Mouse (Mus musculus) midbrain, embryonic 13.5 days (tissue): ENCODE data around the gene Tent4b. TPM values are rescaled to one million over a fixed set of nuclear protein-coding genes. Genes with fewer than 3 reads are reported as not detected.

Source experiments
- ATAC-seq: fragments of 200-750 bp; cut with Nextera tagmentation; 2 replicates; pipeline ENCODE4 v1.8.0; 2017; ENCODE audit warnings: mild to moderate bottlenecking, moderate TSS enrichment, moderate library complexity
- H3K27ac ChIP-seq: fragments of 300-500 bp; sonication (generic); 2 replicates; pipeline ENCODE4 v1.5.1; 2015; ENCODE audit warnings: inconsistent platforms, mild to moderate bottlenecking, moderate library complexity
- H3K27me3 ChIP-seq: fragments of 300-500 bp; sonication (generic); 2 replicates; pipeline ENCODE4 v1.6.1; 2015; ENCODE audit warnings: mild to moderate bottlenecking, inconsistent platforms
- H3K36me3 ChIP-seq: fragments of 300-500 bp; sonication (generic); 2 replicates; pipeline ENCODE4 v1.6.1; 2015; ENCODE audit warnings: mild to moderate bottlenecking, inconsistent platforms
- H3K4me1 ChIP-seq: fragments of 300-500 bp; sonication (generic); replicated peaks from 2 replicates; pipeline ENCODE4 v1.6.1; 2015; ENCODE audit warnings: inconsistent platforms
- H3K4me2 ChIP-seq: fragments of 300-500 bp; sonication (generic); replicated peaks from 2 replicates; pipeline ENCODE4 v1.6.1; 2015; ENCODE audit warnings: moderate library complexity, mild to moderate bottlenecking, inconsistent platforms
- H3K4me3 ChIP-seq: fragments of 300-500 bp; sonication (generic); replicated peaks from 2 replicates; pipeline ENCODE4 v1.5.1; 2015; ENCODE audit warnings: mild to moderate bottlenecking, inconsistent platforms
- H3K9ac ChIP-seq: fragments of 300-500 bp; sonication (generic); replicated peaks from 2 replicates; pipeline ENCODE4 v1.6.1; 2015; ENCODE audit warnings: mild to moderate bottlenecking, inconsistent platforms
- H3K9me3 ChIP-seq: fragments of 300-500 bp; sonication (generic); 2 replicates; pipeline ENCODE4 v1.6.1; 2016; ENCODE audit warnings: mild to moderate bottlenecking, inconsistent platforms
- WGBS: fragments of 180-500 bp; shearing (Covaris S2); methylation state at CpG from one replicate; pipeline ENCODE4 v1.1.7; 2015; 5-methylcytosine and 5-hydroxymethylcytosine counted together
- polyA plus RNA-seq: library from polyadenylated mRNA; unstranded; fragments of >200 nt; fragmentation: Nextera tagmentation; extraction: Ambion mirVana; gene quantifications from 2 replicates; pipeline ENCODE4 v1.2.1, GENCODE M21; 2015

The Tent4b gene
- polyA plus RNA-seq, 1 experiment from 2014 or later, result 9.7 TPM

GRCm38 (mm10) chr8:88298733-88299103 is 99.7 kb downstream of the Tent4b start:
- ATAC-seq, result no peak
- H3K4me1 ChIP-seq, result peaks cover 15% of the 10 kb centered on the region
- H3K9ac ChIP-seq, result no peak overlapping the region
- no peak overlapping the region for H3K4me3 ChIP-seq
- H3K9me3 ChIP-seq, result no peaks in the 10 kb centered on the region
- no peaks in the 10 kb centered on the region for H3K27me3 ChIP-seq
- no peak overlapping the region for H3K4me2 ChIP-seq
- H3K36me3 ChIP-seq, result no peaks in the 10 kb centered on the region
- no peak overlapping the region for H3K27ac ChIP-seq
- 85% methylated on average over 10 of the region's 10 CpGs for WGBS

GRCm38 (mm10) chr8:88299907-88300603 is 101.0 kb downstream of the Tent4b start:
- H3K27ac ChIP-seq, result no peak overlapping the region
- no peak overlapping the region for H3K4me2 ChIP-seq
- H3K27me3 ChIP-seq, result no peaks in the 10 kb centered on the region
- no peak overlapping the region for H3K4me3 ChIP-seq
- WGBS, result 80% methylated on average over 10 of the region's 10 CpGs
- peaks cover 15% of the 10 kb centered on the region for H3K4me1 ChIP-seq
- no peak overlapping the region for H3K9ac ChIP-seq
- H3K36me3 ChIP-seq, result no peaks in the 10 kb centered on the region
- H3K9me3 ChIP-seq, result no peaks in the 10 kb centered on the region
- no peak for ATAC-seq

- H3K27me3 ChIP-seq, result no peaks in the 10 kb centered on the region
- no peak overlapping the region for H3K9ac ChIP-seq
- peaks cover 15% of the 10 kb centered on the region for H3K4me1 ChIP-seq
- H3K4me3 ChIP-seq, result no peak overlapping the region
- no peak overlapping the region for H3K4me2 ChIP-seq
- H3K9me3 ChIP-seq, result no peaks in the 10 kb centered on the region
- WGBS, result 57% methylated on average over 15 of the region's 15 CpGs
- H3K36me3 ChIP-seq, result no peaks in the 10 kb centered on the region
- no peak overlapping the region for H3K27ac ChIP-seq
- peak; percentile 63 for ATAC-seq
Measured at GRCm38 (mm10) chr8:88301589-88302437, 102.8 kb downstream of the Tent4b start.

DNA sequence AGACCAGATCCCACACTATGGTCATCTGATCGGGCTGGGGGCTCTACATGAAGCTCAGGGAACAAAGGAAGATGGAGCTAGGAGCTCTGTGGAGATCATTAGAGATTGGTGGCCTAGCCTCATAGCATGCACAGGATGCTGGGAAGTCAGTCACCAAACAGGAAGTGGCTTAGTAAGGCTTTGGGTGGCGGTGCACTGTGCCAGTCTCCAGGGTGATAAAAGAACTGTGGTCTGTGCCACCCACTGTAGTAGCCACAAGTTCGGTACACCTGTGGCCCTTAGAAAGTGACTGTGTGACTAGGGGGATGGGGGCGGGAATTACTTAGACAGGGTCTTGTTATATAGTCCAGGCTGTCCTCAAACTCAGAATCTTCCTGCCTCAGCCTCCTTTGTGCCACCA is 106.8 kb downstream of the Tent4b start:
- no peak overlapping the region for H3K4me2 ChIP-seq
- ATAC-seq, result no peak
- H3K4me1 ChIP-seq, result peaks cover 15% of the 10 kb centered on the region
- H3K27ac ChIP-seq, result no peak overlapping the region
- no peaks in the 10 kb centered on the region for H3K27me3 ChIP-seq
- no peaks in the 10 kb centered on the region for H3K36me3 ChIP-seq
- 93% methylated on average over 4 of the region's 4 CpGs for WGBS
- H3K9ac ChIP-seq, result no peak overlapping the region
- no peak overlapping the region for H3K4me3 ChIP-seq
- H3K9me3 ChIP-seq, result no peaks in the 10 kb centered on the region

DNA sequence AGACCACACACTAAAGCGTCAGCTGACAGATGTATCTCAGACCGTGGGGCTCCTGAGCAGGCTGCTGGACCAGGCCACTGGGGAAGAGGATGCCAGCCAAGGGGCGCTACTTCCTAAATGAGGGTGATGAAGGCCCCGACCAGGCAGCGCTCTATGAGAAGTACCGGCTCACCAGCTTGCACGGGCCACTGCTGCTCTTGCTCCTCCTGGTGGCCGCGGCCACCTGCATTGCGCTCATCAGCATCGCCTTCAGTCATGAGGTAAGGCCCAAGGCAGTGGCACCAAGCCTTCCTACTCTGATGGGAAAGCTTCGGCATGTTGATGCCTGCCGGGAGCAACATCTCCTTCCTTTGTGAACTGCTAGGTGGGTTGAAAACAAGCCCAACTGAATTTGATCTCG is 107.5 kb downstream of the Tent4b start:
- no peak for ATAC-seq
- H3K27ac ChIP-seq, result no peak overlapping the region
- H3K4me1 ChIP-seq, result peaks cover 11% of the 10 kb centered on the region
- H3K27me3 ChIP-seq, result no peaks in the 10 kb centered on the region
- no peak overlapping the region for H3K4me3 ChIP-seq
- H3K4me2 ChIP-seq, result no peak overlapping the region
- no peaks in the 10 kb centered on the region for H3K9me3 ChIP-seq
- no peak overlapping the region for H3K9ac ChIP-seq
- no peaks in the 10 kb centered on the region for H3K36me3 ChIP-seq
- 70% methylated on average over 14 of the region's 14 CpGs for WGBS

GRCm38 (mm10) chr8:88307736-88308135 is 108.7 kb downstream of the Tent4b start:
- no peak overlapping the region for H3K9ac ChIP-seq
- no peak for ATAC-seq
- no peaks in the 10 kb centered on the region for H3K36me3 ChIP-seq
- no peaks in the 10 kb centered on the region for H3K4me1 ChIP-seq
- no peak overlapping the region for H3K4me3 ChIP-seq
- H3K9me3 ChIP-seq, result no peaks in the 10 kb centered on the region
- no peak overlapping the region for H3K4me2 ChIP-seq
- WGBS, result 84% methylated on average over 4 of the region's 4 CpGs
- no peaks in the 10 kb centered on the region for H3K27me3 ChIP-seq
- no peak overlapping the region for H3K27ac ChIP-seq

Other genes with a start within 250 kb of the Tent4b start
- 36.6 and 41.7 TPM in 2 replicates for gene Zfp423, start 239.6 kb upstream of the Tent4b start, polyA plus RNA-seq
- 46.5 and 47.5 TPM in 2 replicates for gene Cnep1r1, start 80.4 kb upstream of the Tent4b start, polyA plus RNA-seq
- 36.8 and 37.3 TPM in 2 replicates for gene Heatr3, start 61.4 kb upstream of the Tent4b start, polyA plus RNA-seq
- gene Adcy7, start 73.2 kb downstream of the Tent4b start, polyA plus RNA-seq, result 1.3 and 1.7 TPM in 2 replicates
- 72.0 and 79.9 TPM in 2 replicates for gene Brd7, start 163.0 kb downstream of the Tent4b start, polyA plus RNA-seq